Mouse (Mus musculus): ENCODE measurements around the gene Zfp612. TPM values are rescaled to one million over a fixed set of nuclear protein-coding genes. Genes with fewer than 3 reads are reported as not detected.
A peak's percentile ranks its signal among the peaks of the same experiment; 100 is the strongest.

Gene Zfp612
- polyA plus RNA-seq, 1 experiment from 2014 or later: 12.5 TPM

DNA sequence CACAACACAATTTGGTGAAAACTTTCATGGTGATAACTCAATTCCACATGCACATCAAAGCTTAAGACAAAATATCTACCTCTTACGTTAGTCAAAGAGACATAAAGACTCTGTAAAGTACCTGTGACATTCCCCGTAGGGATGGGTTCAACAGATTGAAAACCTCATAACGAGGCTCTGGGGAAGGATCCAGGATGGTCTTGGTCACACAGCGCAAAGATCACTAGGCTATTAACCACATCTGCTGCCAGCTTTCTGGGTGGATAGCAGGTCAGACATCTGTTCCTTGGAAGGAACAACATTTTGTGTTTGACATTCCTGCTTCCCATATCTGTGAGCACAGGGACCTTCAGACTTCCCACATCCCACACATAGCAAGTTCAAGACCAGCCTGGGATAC, 9.8 kb upstream of the Zfp612 start:
- no peak for ATAC-seq (ENCODE audit: low FRiP score, low read depth)

DNA sequence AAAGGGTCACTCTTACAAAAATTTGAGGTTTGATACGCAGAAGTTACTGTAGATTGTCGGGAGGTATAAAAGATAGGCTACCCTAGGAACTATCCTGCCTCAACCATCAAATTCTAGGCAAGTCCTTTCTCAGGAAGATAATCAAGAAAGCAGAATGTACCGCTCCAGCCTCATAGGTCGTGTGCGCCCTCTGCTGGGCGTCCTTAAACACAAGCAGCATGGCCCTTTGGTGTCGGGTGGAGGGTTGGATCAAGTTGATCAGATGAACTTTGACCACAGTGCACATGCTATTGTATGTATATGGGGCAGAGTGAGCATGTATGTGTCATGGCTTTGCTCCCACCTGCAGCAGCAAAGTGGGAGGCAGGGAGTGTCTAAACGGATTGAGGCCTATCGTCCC, 7.9 kb upstream of the Zfp612 start:
- Histone ChIP-seq H3K4me3 (no peak overlapping the region), H3K4me2 (replicated peaks) (no peak overlapping the region), H3K4me1 (no peaks in the 10 kb centered on the region), H3K9me3 (no peaks in the 10 kb centered on the region), H3K27ac (no peak overlapping the region), H3K27me3 (0 out of 2 replicates have a peak, but pooled peaks cover 6% of the 10 kb centered on the region), H3K36me3 (no peaks in the 10 kb centered on the region), H3K9ac (no peak overlapping the region)
- no peak for ATAC-seq (ENCODE audit: low FRiP score, low read depth)
- WGBS: 15% methylated on average over 9 of the region's 9 CpGs

More for the DNA sequence above, 9.8 kb upstream of the Zfp612 start:
- no peak overlapping the region for H3K27ac ChIP-seq
- no peak overlapping the region for H3K4me2 ChIP-seq (replicated peaks)
- H3K27me3 ChIP-seq: 0 out of 2 replicates have a peak, but pooled peaks cover 3% of the 10 kb centered on the region
- H3K36me3 ChIP-seq: no peaks in the 10 kb centered on the region
- 87% methylated on average over 4 of the region's 4 CpGs for WGBS
- no peaks in the 10 kb centered on the region for H3K4me1 ChIP-seq
- H3K9me3 ChIP-seq: no peaks in the 10 kb centered on the region
- H3K4me3 ChIP-seq: no peak overlapping the region
- H3K9ac ChIP-seq: no peak overlapping the region

DNA sequence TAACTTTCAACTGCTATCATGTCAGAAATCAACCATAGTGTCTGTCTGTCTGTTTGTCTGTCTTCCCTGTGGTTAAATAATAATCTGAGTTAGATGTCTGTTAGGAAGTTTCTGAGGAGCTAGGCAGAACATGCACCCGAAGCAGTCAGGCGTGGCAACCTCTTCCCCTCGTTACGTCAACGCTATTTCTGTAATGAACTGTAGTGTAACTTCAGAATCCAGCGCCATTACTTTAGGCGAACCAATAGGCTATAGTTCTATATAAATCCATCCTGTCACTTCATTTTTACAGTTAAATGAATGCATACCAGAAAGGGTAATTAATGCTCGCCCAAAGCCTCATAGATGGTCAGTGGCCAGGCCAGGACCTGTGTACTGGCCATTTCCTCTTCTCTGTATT, 5.0 kb upstream of the Zfp612 start:
- Histone ChIP-seq H3K4me2 (replicated peaks) (no peak overlapping the region), H3K9me3 (no peaks in the 10 kb centered on the region), H3K4me1 (no peaks in the 10 kb centered on the region), H3K27me3 (peaks cover 11% of the 10 kb centered on the region; the same call in 1 of the 2 replicates), H3K36me3 (no peaks in the 10 kb centered on the region), H3K27ac (no peak overlapping the region), H3K4me3 (no peak overlapping the region), H3K9ac (no peak overlapping the region)
- no peak for ATAC-seq (ENCODE audit: low FRiP score, low read depth)
- 83% methylated on average over 8 of the region's 8 CpGs for WGBS

DNA sequence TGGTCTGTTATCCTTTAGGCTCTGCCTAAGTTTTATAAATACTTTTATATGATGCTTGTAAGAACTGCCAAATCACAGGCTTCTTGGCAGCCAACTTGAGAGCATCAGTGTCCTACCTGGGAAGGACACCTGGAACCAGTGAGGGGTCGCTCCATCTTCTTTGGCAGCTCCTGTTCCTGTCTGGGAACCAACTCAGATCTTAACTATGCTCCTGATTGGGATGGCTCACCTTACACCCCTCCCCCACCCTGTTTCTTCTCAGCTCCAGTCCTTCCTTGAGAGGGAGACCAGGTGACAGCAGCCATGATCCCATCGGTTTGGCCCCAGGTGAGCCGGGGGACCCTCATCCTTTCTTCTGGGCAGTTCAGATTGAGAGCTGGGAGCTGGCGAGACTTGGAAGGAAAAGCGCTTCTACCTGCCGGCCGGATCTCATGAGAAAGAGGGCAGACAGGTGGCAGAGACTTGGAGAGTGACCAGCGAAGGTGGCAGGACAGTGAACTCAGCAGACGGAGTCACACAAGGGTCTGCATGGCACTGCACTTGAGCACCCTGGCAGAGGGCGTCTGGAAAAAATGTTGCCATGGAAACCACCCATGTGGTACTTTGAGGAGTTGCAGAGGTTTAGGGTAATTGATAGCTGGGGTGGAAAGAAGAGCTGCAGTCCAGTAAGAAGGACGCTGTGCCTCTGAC, 3.0 kb downstream of the Zfp612 start:
- no peak for ATAC-seq (ENCODE audit: low FRiP score, low read depth)
- 79% methylated on average over 11 of the region's 11 CpGs for WGBS
- H3K27me3 ChIP-seq: peaks cover 2% of the 10 kb centered on the region; the same call in 1 of the 2 replicates

DNA sequence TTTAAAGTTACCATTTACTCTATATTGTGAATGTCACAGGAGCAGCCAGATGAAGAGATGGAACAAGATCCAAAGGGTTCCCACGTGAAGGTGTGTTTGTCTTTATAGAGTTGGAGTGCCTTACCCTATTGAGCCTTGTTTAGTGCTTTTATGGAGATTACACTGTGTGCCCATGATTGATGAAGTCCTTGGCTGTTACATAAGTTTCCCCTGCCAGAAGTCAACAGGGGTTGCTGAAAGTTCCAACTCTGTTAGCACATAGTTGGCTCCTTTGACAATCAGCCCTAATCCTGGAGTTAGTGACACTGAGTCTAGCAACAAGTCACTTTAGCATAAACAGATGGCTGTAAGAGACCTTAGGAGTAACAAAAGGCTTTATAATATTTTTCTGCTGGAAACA, 12.3 kb downstream of the Zfp612 start:
- H3K4me2 ChIP-seq (replicated peaks): no peak overlapping the region
- H3K4me3 ChIP-seq: no peak overlapping the region
- peaks cover 17% of the 10 kb centered on the region for H3K9me3 ChIP-seq
- no peak for ATAC-seq (ENCODE audit: low FRiP score, low read depth)
- no peak overlapping the region for H3K9ac ChIP-seq
- H3K4me1 ChIP-seq: no peaks in the 10 kb centered on the region
- no peak overlapping the region for H3K27ac ChIP-seq
- no peaks in the 10 kb centered on the region for H3K27me3 ChIP-seq
- H3K36me3 ChIP-seq: peaks cover 34% of the 10 kb centered on the region
- 60% methylated on average over 1 of the region's 1 CpGs for WGBS

More for the DNA sequence above, 3.0 kb downstream of the Zfp612 start:
- Histone ChIP-seq H3K9me3 (0 out of 2 replicates have a peak, but pooled peaks cover 6% of the 10 kb centered on the region), H3K4me1 (peaks cover 12% of the 10 kb centered on the region), H3K9ac (no peak overlapping the region), H3K36me3 (peaks cover 44% of the 10 kb centered on the region), H3K4me2 (replicated peaks) (no peak overlapping the region), H3K27ac (no peak overlapping the region), H3K4me3 (no peak overlapping the region)

DNA sequence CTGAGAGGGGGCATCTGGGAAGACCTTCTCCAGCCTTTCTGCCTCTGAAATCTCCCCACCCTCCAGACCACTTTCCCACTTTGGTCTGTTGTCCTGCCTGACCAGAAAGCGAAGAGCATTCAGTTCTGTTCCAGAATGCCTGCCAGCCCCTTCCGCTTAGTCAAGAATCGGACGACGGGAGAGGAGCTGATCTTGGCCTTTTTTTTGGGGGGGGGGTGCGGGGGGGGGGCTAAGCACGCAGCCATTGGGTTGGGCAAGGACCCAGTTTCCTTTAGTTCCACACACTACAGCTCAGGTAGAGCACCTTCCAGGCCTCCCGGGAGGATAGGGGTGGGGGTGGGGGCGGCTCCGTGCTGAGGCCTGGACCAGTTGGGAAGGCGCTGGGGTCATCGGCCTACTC, 21.4 kb downstream of the Zfp612 start, which contains the start of gene Gm21964:
Gm21964 (plus strand) TSS at position 301 of the 400 bp plus-strand sequence.
- no peaks in the 10 kb centered on the region for H3K9me3 ChIP-seq
- no peak within 1 kb of the TSS for H3K9ac ChIP-seq
- H3K27ac ChIP-seq: no peak within 1 kb of the TSS
- H3K4me3 ChIP-seq: no peak within 1 kb of the TSS
- H3K4me2 ChIP-seq (replicated peaks): no peak within 1 kb of the TSS
- H3K4me1 ChIP-seq: no peaks in the 10 kb centered on the region
- WGBS: 84% methylated on average over 12 of the region's 12 CpGs
- ATAC-seq (ENCODE audit: low FRiP score, low read depth): no peak
- H3K36me3 ChIP-seq: no peaks in the 10 kb centered on the region
- no peaks in the 10 kb centered on the region for H3K27me3 ChIP-seq

DNA sequence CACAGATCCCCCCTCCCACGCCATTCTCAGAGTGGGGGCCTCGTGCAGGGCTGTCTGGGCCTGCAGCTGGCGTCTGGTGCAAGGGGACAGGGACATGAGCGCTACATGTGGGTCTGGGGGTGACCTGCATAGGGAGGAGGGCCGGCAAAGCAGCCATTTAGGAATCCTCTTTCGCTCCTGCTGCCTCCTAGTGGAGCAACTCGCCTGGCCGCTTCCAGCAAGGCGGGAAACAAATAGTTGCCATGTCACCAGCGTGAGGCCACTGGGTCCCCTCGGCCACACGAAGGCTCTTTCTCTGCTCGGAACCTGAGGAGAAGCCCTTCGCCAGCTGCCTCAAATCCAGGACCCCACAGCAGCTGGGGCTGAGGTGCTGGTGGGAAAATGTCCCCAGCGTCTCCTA, 22.1 kb downstream of the Zfp612 start:
- Histone ChIP-seq H3K27ac (no peak overlapping the region), H3K4me1 (no peaks in the 10 kb centered on the region), H3K4me2 (replicated peaks) (no peak overlapping the region), H3K9me3 (no peaks in the 10 kb centered on the region), H3K36me3 (no peaks in the 10 kb centered on the region), H3K27me3 (no peaks in the 10 kb centered on the region), H3K4me3 (no peak overlapping the region), H3K9ac (no peak overlapping the region)
- 85% methylated on average over 15 of the region's 15 CpGs for WGBS
- no peak for ATAC-seq (ENCODE audit: low FRiP score, low read depth)

DNA sequence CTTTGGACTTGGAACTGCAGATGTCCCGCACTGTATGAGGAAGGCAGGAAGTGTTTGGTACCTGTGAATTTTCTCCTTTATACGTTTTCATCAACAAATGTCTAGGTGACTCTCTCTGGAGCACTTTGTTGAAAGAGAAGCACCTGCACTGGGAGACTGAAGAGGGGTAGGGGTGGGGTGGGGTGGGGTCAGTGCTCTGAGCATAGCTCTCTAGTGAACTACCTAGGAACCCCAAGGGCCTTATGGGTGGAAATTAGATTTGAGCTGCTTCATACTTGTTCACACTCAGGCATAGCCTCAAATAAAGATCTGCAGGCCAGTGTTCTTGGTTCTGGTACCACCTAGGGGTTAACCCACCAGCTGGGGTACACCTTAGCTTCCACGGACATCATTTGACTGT, 23.1 kb downstream of the Zfp612 start, which contains the start of gene Gm17720:
Gm17720 (minus strand) TSS at position 101 of the 400 bp plus-strand sequence.
- Histone ChIP-seq H3K9ac (no peak within 1 kb of the TSS), H3K4me3 (no peak within 1 kb of the TSS), H3K27me3 (no peaks in the 10 kb centered on the region), H3K4me1 (no peaks in the 10 kb centered on the region), H3K4me2 (replicated peaks) (no peak within 1 kb of the TSS), H3K36me3 (no peaks in the 10 kb centered on the region), H3K27ac (no peak within 1 kb of the TSS), H3K9me3 (no peaks in the 10 kb centered on the region)
- no peak for ATAC-seq (ENCODE audit: low FRiP score, low read depth)
- 94% methylated on average over 3 of the region's 3 CpGs for WGBS

DNA sequence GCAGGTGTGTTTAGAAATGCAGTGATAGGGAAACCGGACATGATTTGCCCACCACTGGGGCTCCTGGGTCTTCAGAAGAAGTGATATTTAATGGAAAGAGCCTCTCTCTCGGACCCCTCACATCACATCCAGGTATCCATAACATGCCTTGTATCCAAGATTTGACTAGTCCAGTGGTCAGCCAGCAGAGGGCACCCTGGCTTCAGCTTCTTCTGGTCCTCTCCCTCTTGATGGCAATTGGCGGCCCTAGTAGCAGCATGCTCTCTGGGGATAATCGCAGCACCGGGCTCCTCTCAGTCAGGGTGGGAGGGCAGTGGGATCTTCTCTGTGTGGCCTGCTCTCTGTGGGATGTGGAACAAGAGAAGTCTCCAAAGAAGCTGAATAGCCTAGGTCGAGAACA, 40.2 kb downstream of the Zfp612 start:
- Histone ChIP-seq H3K27ac (no peak overlapping the region), H3K4me3 (no peak overlapping the region), H3K4me1 (no peaks in the 10 kb centered on the region), H3K36me3 (no peaks in the 10 kb centered on the region), H3K27me3 (peaks cover 6% of the 10 kb centered on the region; the same call in 1 of the 2 replicates), H3K4me2 (replicated peaks) (no peak overlapping the region), H3K9me3 (no peaks in the 10 kb centered on the region), H3K9ac (no peak overlapping the region)
- ATAC-seq (ENCODE audit: low FRiP score, low read depth): no peak
- whole genome bisulfite sequencing: 42% methylated on average over 6 of the region's 6 CpGs

DNA sequence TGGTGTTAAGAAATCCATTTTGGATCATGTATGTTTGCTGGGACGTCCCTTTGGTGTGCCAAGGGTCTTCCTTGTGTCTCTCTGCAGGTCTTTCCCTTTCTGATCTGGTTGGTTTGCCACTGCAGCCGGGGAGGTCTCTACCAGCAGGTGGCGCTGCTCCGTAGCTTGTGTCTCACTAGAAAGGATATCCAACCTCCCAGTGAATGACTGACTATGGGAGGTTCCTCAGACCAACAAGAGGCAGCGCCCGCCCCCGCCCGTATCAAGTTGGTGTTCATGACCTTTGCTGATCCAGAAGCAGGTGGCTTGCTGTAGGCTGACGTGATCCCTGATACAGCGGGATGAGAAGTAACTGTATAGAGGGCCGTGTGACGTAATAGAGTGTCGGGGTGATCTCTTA, 51.0 kb downstream of the Zfp612 start:
- Histone ChIP-seq H3K27me3 (no peaks in the 10 kb centered on the region; the same call in 1 of the 2 replicates), H3K4me2 (replicated peaks) (0 out of 2 replicates have a peak overlapping the region, but pooled peaks have one; percentile 16), H3K9me3 (no peaks in the 10 kb centered on the region), H3K36me3 (no peaks in the 10 kb centered on the region), H3K27ac (no peak overlapping the region), H3K9ac (no peak overlapping the region), H3K4me3 (no peak overlapping the region), H3K4me1 (no peaks in the 10 kb centered on the region)
- 23% methylated on average over 13 of the region's 13 CpGs for WGBS
- ATAC-seq (ENCODE audit: low FRiP score, low read depth): no peak

DNA sequence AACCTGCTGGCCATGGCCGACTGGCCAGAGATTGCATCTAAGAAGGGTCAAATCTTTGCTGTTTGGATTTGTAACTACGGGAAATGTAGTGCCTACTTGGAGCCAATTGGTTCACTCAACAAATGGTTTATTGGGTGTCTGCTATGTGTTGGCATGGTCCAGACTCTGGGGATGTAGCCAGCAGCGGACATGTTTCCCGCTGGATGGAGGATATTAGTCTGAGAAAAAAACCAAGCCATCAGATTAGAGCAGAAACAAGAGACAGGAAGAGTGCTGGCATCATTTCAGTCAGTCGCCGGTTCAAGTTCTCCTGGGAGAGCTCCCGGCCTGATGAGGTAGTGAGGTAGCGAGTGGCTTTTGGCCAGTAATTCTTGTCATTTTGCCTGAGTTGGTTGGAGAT, 54.7 kb downstream of the Zfp612 start:
- H3K36me3 ChIP-seq: no peaks in the 10 kb centered on the region
- H3K4me3 ChIP-seq: no peak overlapping the region
- ATAC-seq (ENCODE audit: low FRiP score, low read depth): no peak
- H3K9me3 ChIP-seq: peaks cover 3% of the 10 kb centered on the region; the same call in 1 of the 2 replicates
- no peak overlapping the region for H3K27ac ChIP-seq
- H3K4me1 ChIP-seq: no peaks in the 10 kb centered on the region
- H3K4me2 ChIP-seq (replicated peaks): no peak overlapping the region
- no peak overlapping the region for H3K9ac ChIP-seq
- H3K27me3 ChIP-seq: no peaks in the 10 kb centered on the region
- WGBS: 90% methylated on average over 8 of the region's 8 CpGs

DNA sequence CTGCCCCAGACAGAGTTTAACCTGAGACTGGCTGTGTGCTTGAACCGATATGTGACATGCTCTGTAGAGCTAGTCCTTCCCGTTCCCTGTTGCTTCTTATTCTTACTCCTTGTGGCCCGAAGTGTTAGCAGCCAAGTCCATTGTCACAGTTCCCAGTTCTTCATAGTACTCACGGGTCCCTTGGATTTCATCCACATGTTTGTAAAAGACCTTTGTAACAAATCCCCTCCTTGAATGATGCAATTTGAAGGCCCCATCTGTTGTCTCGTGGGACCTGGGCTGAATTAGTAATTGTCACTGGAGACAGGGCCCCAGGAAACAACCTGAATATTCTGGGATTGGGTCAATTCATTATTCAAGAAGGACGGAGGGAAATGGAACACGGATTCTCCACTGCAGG, 56.0 kb downstream of the Zfp612 start:
- ATAC-seq (ENCODE audit: low FRiP score, low read depth): no peak

DNA sequence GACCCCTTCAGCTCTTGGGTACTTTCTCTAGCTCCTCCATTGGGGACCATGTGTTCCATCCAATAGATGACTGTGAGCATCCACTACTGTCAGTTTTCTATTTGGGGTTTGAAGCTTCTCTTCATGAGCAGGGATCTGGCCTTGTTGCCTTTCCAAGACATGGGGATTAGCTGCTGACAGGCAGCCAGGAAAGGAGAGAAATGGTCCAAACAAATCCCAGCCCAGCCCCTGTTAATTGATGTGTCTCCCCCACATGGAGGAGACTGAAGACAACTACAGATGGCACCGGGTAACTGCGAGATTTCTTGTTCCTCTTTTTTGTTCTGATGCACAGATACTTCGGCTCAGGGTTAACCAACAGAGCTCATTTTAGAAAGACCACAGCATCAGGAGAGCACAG, 60.6 kb downstream of the Zfp612 start:
- no peaks in the 10 kb centered on the region for H3K4me1 ChIP-seq
- H3K4me2 ChIP-seq (replicated peaks): no peak overlapping the region
- H3K27me3 ChIP-seq: no peaks in the 10 kb centered on the region
- no peak overlapping the region for H3K9ac ChIP-seq
- no peak overlapping the region for H3K4me3 ChIP-seq
- H3K9me3 ChIP-seq: peaks cover 3% of the 10 kb centered on the region; the same call in 1 of the 2 replicates
- 73% methylated on average over 3 of the region's 3 CpGs for WGBS
- H3K36me3 ChIP-seq: no peaks in the 10 kb centered on the region
- no peak overlapping the region for H3K27ac ChIP-seq
- no peak for ATAC-seq (ENCODE audit: low FRiP score, low read depth)

More for the DNA sequence above, 56.0 kb downstream of the Zfp612 start:
- H3K27me3 ChIP-seq: no peaks in the 10 kb centered on the region
- H3K27ac ChIP-seq: no peak overlapping the region
- no peak overlapping the region for H3K4me2 ChIP-seq (replicated peaks)
- H3K4me1 ChIP-seq: no peaks in the 10 kb centered on the region
- no peak overlapping the region for H3K9ac ChIP-seq
- no peak overlapping the region for H3K4me3 ChIP-seq
- no peaks in the 10 kb centered on the region for H3K36me3 ChIP-seq
- WGBS: 78% methylated on average over 7 of the region's 7 CpGs
- H3K9me3 ChIP-seq: peaks cover 3% of the 10 kb centered on the region; the same call in 1 of the 2 replicates

Data from limb, embryonic 13.5 days (tissue).